Mouse (Mus musculus): ENCODE measurements at regions not wholly inside any gene's neighbourhood (a gene's known extent, or its start where the extent isn't known, plus 50 kb on each side); places are given as distances from the start of the nearest gene placed in this dataset.
A peak's percentile ranks its signal among the peaks of the same experiment; 100 is the strongest.

- H3K4me3 ChIP-seq (replicated peaks): no peak overlapping the region
- ATAC-seq (ENCODE audit: low FRiP score): no peak
- no peaks in the 10 kb centered on the region for H3K27me3 ChIP-seq
- H3K4me1 ChIP-seq: peaks cover 16% of the 10 kb centered on the region
- H3K36me3 ChIP-seq (replicated peaks): no peaks in the 10 kb centered on the region
- H3K9me3 ChIP-seq: no peaks in the 10 kb centered on the region
- peak overlapping the region; percentile 48; the same call in 1 of the 2 replicates for H3K27ac ChIP-seq
- WGBS: 56% methylated on average over 8 of the region's 8 CpGs
- H3K9ac ChIP-seq: no peak overlapping the region
- H3K4me2 ChIP-seq: no peak overlapping the region
These were observed 67.2 kb upstream of the Cd28 start for GRCm38 (mm10) chr1:60649303-60649850.

GRCm38 (mm10) chr1:60646828-60647227 is 69.8 kb upstream of the Cd28 start:
- ATAC-seq (ENCODE audit: low FRiP score): no peak
- H3K4me2 ChIP-seq: no peak overlapping the region
- no peaks in the 10 kb centered on the region for H3K9me3 ChIP-seq
- H3K4me3 ChIP-seq (replicated peaks): no peak overlapping the region
- no peaks in the 10 kb centered on the region for H3K36me3 ChIP-seq (replicated peaks)
- 64% methylated on average over 5 of the region's 5 CpGs for WGBS
- no peak overlapping the region for H3K9ac ChIP-seq
- no peaks in the 10 kb centered on the region for H3K27me3 ChIP-seq
- H3K27ac ChIP-seq: no peak overlapping the region
- H3K4me1 ChIP-seq: peaks cover 16% of the 10 kb centered on the region

GRCm38 (mm10) chr1:60646174-60646573 is 70.4 kb upstream of the Cd28 start:
- 28% methylated on average over 5 of the region's 5 CpGs for WGBS
- H3K27me3 ChIP-seq: no peaks in the 10 kb centered on the region
- H3K9me3 ChIP-seq: no peaks in the 10 kb centered on the region
- H3K27ac ChIP-seq: peak overlapping the region; percentile 67
- no peak overlapping the region for H3K4me2 ChIP-seq
- ATAC-seq (ENCODE audit: low FRiP score): no peak
- peaks cover 16% of the 10 kb centered on the region for H3K4me1 ChIP-seq
- H3K36me3 ChIP-seq (replicated peaks): no peaks in the 10 kb centered on the region
- no peak overlapping the region for H3K4me3 ChIP-seq (replicated peaks)
- no peak overlapping the region for H3K9ac ChIP-seq

GRCm38 (mm10) chr1:60645176-60645575 is 71.4 kb upstream of the Cd28 start:
- Histone ChIP-seq H3K4me3 (replicated peaks) (no peak overlapping the region), H3K9me3 (no peaks in the 10 kb centered on the region), H3K27ac (peak overlapping the region; percentile 67), H3K9ac (no peak overlapping the region), H3K36me3 (replicated peaks) (no peaks in the 10 kb centered on the region), H3K4me2 (no peak overlapping the region), H3K27me3 (no peaks in the 10 kb centered on the region), H3K4me1 (peaks cover 16% of the 10 kb centered on the region)
- 22% methylated on average over 1 of the region's 1 CpGs for WGBS
- peak; percentile 42; the same call in 1 of the 2 replicates for ATAC-seq (ENCODE audit: low FRiP score)

- no peaks in the 10 kb centered on the region for H3K36me3 ChIP-seq (replicated peaks)
- H3K27me3 ChIP-seq: no peaks in the 10 kb centered on the region
- H3K27ac ChIP-seq: no peak overlapping the region
- no peak overlapping the region for H3K9ac ChIP-seq
- no peak overlapping the region for H3K4me2 ChIP-seq
- ATAC-seq (ENCODE audit: low FRiP score): no peak
- no peak overlapping the region for H3K4me3 ChIP-seq (replicated peaks)
- 74% methylated on average over 3 of the region's 3 CpGs for WGBS
- H3K9me3 ChIP-seq: no peaks in the 10 kb centered on the region
- peaks cover 13% of the 10 kb centered on the region for H3K4me1 ChIP-seq
These were observed 73.8 kb upstream of the Cd28 start for GRCm38 (mm10) chr1:60642761-60643160.

GRCm38 (mm10) chr1:60642175-60642574 is 74.4 kb upstream of the Cd28 start:
- H3K27ac ChIP-seq: no peak overlapping the region
- no peaks in the 10 kb centered on the region for H3K36me3 ChIP-seq (replicated peaks)
- no peak overlapping the region for H3K4me2 ChIP-seq
- H3K9ac ChIP-seq: no peak overlapping the region
- no peak for ATAC-seq (ENCODE audit: low FRiP score)
- no peaks in the 10 kb centered on the region for H3K27me3 ChIP-seq
- 51% methylated on average over 2 of the region's 2 CpGs for WGBS
- peaks cover 13% of the 10 kb centered on the region for H3K4me1 ChIP-seq
- no peaks in the 10 kb centered on the region for H3K9me3 ChIP-seq
- H3K4me3 ChIP-seq (replicated peaks): no peak overlapping the region

- no peaks in the 10 kb centered on the region for H3K9me3 ChIP-seq
- H3K27ac ChIP-seq: no peak overlapping the region
- no peak overlapping the region for H3K4me2 ChIP-seq
- no peak for ATAC-seq (ENCODE audit: low FRiP score)
- no peak overlapping the region for H3K4me3 ChIP-seq (replicated peaks)
- no peaks in the 10 kb centered on the region for H3K36me3 ChIP-seq (replicated peaks)
- H3K27me3 ChIP-seq: no peaks in the 10 kb centered on the region
- H3K4me1 ChIP-seq: peaks cover 12% of the 10 kb centered on the region
- H3K9ac ChIP-seq: no peak overlapping the region
- 67% methylated on average over 7 of the region's 7 CpGs for WGBS
These were observed 74.4 kb upstream of the Raph1 start for GRCm38 (mm10) chr1:60641324-60641764.

- Histone ChIP-seq H3K4me3 (replicated peaks) (no peak overlapping the region), H3K9ac (no peak overlapping the region), H3K27ac (no peak overlapping the region), H3K27me3 (no peaks in the 10 kb centered on the region), H3K9me3 (no peaks in the 10 kb centered on the region), H3K36me3 (replicated peaks) (no peaks in the 10 kb centered on the region), H3K4me1 (no peaks in the 10 kb centered on the region), H3K4me2 (no peak overlapping the region)
- WGBS: 89% methylated on average over 2 of the region's 2 CpGs
- no peak for ATAC-seq (ENCODE audit: low FRiP score)
These were observed 72.6 kb upstream of the Raph1 start for GRCm38 (mm10) chr1:60639536-60639935.

GRCm38 (mm10) chr1:60639059-60639458 is 72.2 kb upstream of the Raph1 start:
- Histone ChIP-seq H3K27ac (no peak overlapping the region), H3K4me3 (replicated peaks) (no peak overlapping the region), H3K36me3 (replicated peaks) (no peaks in the 10 kb centered on the region), H3K4me2 (no peak overlapping the region), H3K9me3 (no peaks in the 10 kb centered on the region), H3K4me1 (no peaks in the 10 kb centered on the region), H3K9ac (no peak overlapping the region), H3K27me3 (no peaks in the 10 kb centered on the region)
- WGBS: 67% methylated on average over 2 of the region's 2 CpGs
- no peak for ATAC-seq (ENCODE audit: low FRiP score)

- H3K27me3 ChIP-seq: no peaks in the 10 kb centered on the region
- H3K27ac ChIP-seq: no peak overlapping the region
- no peaks in the 10 kb centered on the region for H3K36me3 ChIP-seq (replicated peaks)
- WGBS: 82% methylated on average over 3 of the region's 3 CpGs
- ATAC-seq (ENCODE audit: low FRiP score): no peak
- H3K9ac ChIP-seq: no peak overlapping the region
- H3K4me1 ChIP-seq: no peaks in the 10 kb centered on the region
- no peak overlapping the region for H3K4me3 ChIP-seq (replicated peaks)
- H3K9me3 ChIP-seq: no peaks in the 10 kb centered on the region
- H3K4me2 ChIP-seq: no peak overlapping the region
These were observed 70.0 kb upstream of the Raph1 start for GRCm38 (mm10) chr1:60636802-60637452.

GRCm38 (mm10) chr1:60627786-60628453 is 61.0 kb upstream of the Raph1 start:
- H3K27me3 ChIP-seq: no peaks in the 10 kb centered on the region
- no peak overlapping the region for H3K4me3 ChIP-seq (replicated peaks)
- 16% methylated on average over 9 of the region's 9 CpGs for WGBS
- peaks cover 30% of the 10 kb centered on the region for H3K4me1 ChIP-seq
- no peaks in the 10 kb centered on the region for H3K9me3 ChIP-seq
- H3K36me3 ChIP-seq (replicated peaks): no peaks in the 10 kb centered on the region
- no peak overlapping the region for H3K9ac ChIP-seq
- H3K27ac ChIP-seq: no peak overlapping the region
- ATAC-seq (ENCODE audit: low FRiP score): no peak
- H3K4me2 ChIP-seq: no peak overlapping the region

GRCm38 (mm10) chr1:60627367-60627766 is 60.5 kb upstream of the Raph1 start:
- 9% methylated on average over 4 of the region's 4 CpGs for WGBS
- Histone ChIP-seq H3K36me3 (replicated peaks) (no peaks in the 10 kb centered on the region), H3K27ac (no peak overlapping the region), H3K4me1 (peaks cover 30% of the 10 kb centered on the region), H3K4me2 (no peak overlapping the region), H3K4me3 (replicated peaks) (no peak overlapping the region), H3K9me3 (no peaks in the 10 kb centered on the region), H3K27me3 (no peaks in the 10 kb centered on the region), H3K9ac (no peak overlapping the region)
- no peak for ATAC-seq (ENCODE audit: low FRiP score)

Measured in forebrain, embryonic 12.5 days (tissue).